Mouse (Mus musculus): ENCODE results near the gene Rasa1. TPM values are rescaled to one million over a fixed set of nuclear protein-coding genes. Genes with fewer than 3 reads are reported as not detected.

Rasa1 gene
- polyA plus RNA-seq, 1 experiment from 2014 or later, result 12.8 TPM

GRCm38 (mm10) chr13:85218656-85219055 lies 70.3 kb downstream of the Rasa1 start:
- Histone ChIP-seq H3K4me3 (ENCODE audit: low read depth, low read length) (no peak overlapping the region), H3K4me2 (ENCODE audit: low read depth, low read length) (no peak overlapping the region), H3K9ac (replicated peaks) (no peak overlapping the region), H3K27ac (ENCODE audit: low read depth) (no peak overlapping the region), H3K4me1 (ENCODE audit: insufficient read depth) (no peaks in the 10 kb centered on the region), H3K9me3 (ENCODE audit: low read length) (no peaks in the 10 kb centered on the region), H3K36me3 (replicated peaks; ENCODE audit: insufficient read depth, low read length) (peaks cover 24% of the 10 kb centered on the region), H3K27me3 (ENCODE audit: insufficient read depth, low read length) (no peaks in the 10 kb centered on the region)
- TF ChIP-seq CTCF (IDR thresholded peaks at IDR 0.05; ENCODE audit: low read depth) (no peak), EP300 (IDR thresholded peaks at IDR 0.05; ENCODE audit: low read depth) (no peak)
- WGBS (ENCODE audit: insufficient replicate concordance), result 68% methylated on average over 4 of the region's 4 CpGs
- DNase-seq (no peak), ATAC-seq (no peak)

DNA sequence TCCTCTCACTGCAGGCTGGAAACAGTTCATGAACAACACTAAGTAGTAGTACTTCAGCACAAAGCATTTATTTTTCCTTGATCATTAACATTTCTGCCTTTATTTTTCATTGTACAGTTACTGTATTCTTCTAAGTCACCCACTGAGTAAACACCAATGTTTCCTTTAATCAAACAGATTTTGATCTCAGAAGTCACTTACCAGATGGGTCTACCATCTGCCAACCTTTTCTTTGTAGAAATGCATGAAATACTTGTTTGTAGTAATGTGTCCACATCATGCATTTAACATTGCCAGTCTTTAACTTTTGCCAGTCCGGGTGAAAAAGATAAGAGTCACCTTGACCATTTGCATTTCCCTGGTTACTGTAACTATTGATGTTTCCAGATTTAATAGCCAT lies 78.6 kb downstream of the Rasa1 start:
- Histone ChIP-seq H3K27me3 (ENCODE audit: insufficient read depth, low read length) (no peaks in the 10 kb centered on the region), H3K4me2 (ENCODE audit: low read depth, low read length) (no peak overlapping the region), H3K27ac (ENCODE audit: low read depth) (no peak overlapping the region), H3K4me1 (ENCODE audit: insufficient read depth) (no peaks in the 10 kb centered on the region), H3K4me3 (ENCODE audit: low read depth, low read length) (no peak overlapping the region), H3K9ac (replicated peaks) (no peak overlapping the region), H3K36me3 (replicated peaks; ENCODE audit: insufficient read depth, low read length) (peaks cover 18% of the 10 kb centered on the region), H3K9me3 (ENCODE audit: low read length) (no peaks in the 10 kb centered on the region)
- DNase-seq (no peak), ATAC-seq (no peak)
- TF ChIP-seq EP300 (IDR thresholded peaks at IDR 0.05; ENCODE audit: low read depth) (no peak), CTCF (IDR thresholded peaks at IDR 0.05; ENCODE audit: low read depth) (no peak)
- 58% methylated on average over 1 of the region's 1 CpGs for WGBS (ENCODE audit: insufficient replicate concordance)

GRCm38 (mm10) chr13:85208656-85209055 lies 80.3 kb downstream of the Rasa1 start:
- no peaks in the 10 kb centered on the region for H3K27me3 ChIP-seq (ENCODE audit: insufficient read depth, low read length)
- no peak for DNase-seq
- H3K4me1 ChIP-seq (ENCODE audit: insufficient read depth), result no peaks in the 10 kb centered on the region
- TF ChIP-seq EP300 (IDR thresholded peaks at IDR 0.05; ENCODE audit: low read depth), result no peak
- TF ChIP-seq CTCF (IDR thresholded peaks at IDR 0.05; ENCODE audit: low read depth), result no peak
- H3K36me3 ChIP-seq (replicated peaks; ENCODE audit: insufficient read depth, low read length), result peaks cover 21% of the 10 kb centered on the region
- no peak for ATAC-seq
- 87% methylated on average over 6 of the region's 6 CpGs for WGBS (ENCODE audit: insufficient replicate concordance)
- H3K9ac ChIP-seq (replicated peaks), result no peak overlapping the region
- H3K27ac ChIP-seq (ENCODE audit: low read depth), result no peak overlapping the region
- H3K4me2 ChIP-seq (ENCODE audit: low read depth, low read length), result no peak overlapping the region
- no peaks in the 10 kb centered on the region for H3K9me3 ChIP-seq (ENCODE audit: low read length)
- H3K4me3 ChIP-seq (ENCODE audit: low read depth, low read length), result no peak overlapping the region

DNA sequence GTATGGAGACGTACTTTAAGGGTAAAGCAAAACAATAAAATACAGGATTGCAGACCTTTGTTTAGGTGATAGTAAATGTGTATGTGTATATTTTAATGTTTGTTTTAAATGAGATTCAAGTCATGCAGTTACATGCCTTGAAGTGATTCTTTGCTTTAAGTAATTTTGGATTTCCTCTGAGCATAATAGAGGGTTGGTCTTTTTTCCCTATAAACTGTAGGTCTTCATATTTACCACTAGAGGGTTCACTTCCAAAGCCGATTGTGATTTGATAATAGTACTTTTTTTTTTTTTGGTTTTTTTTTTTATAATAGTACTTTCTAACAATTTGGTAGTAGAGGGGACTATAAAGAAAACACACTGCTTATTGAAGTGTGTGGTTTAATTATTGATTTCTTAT lies 81.4 kb downstream of the Rasa1 start:
- Histone ChIP-seq H3K27me3 (ENCODE audit: insufficient read depth, low read length) (no peaks in the 10 kb centered on the region), H3K9me3 (ENCODE audit: low read length) (no peaks in the 10 kb centered on the region), H3K4me1 (ENCODE audit: insufficient read depth) (no peaks in the 10 kb centered on the region), H3K4me2 (ENCODE audit: low read depth, low read length) (no peak overlapping the region), H3K36me3 (replicated peaks; ENCODE audit: insufficient read depth, low read length) (peaks cover 25% of the 10 kb centered on the region), H3K9ac (replicated peaks) (no peak overlapping the region), H3K4me3 (ENCODE audit: low read depth, low read length) (no peak overlapping the region), H3K27ac (ENCODE audit: low read depth) (no peak overlapping the region)
- ATAC-seq, result no peak
- DNase-seq, result no peak
- WGBS (ENCODE audit: insufficient replicate concordance), result 60% methylated on average over 2 of the region's 2 CpGs
- TF ChIP-seq CTCF (IDR thresholded peaks at IDR 0.05; ENCODE audit: low read depth) (peak; percentile 42), EP300 (IDR thresholded peaks at IDR 0.05; ENCODE audit: low read depth) (no peak)

DNA sequence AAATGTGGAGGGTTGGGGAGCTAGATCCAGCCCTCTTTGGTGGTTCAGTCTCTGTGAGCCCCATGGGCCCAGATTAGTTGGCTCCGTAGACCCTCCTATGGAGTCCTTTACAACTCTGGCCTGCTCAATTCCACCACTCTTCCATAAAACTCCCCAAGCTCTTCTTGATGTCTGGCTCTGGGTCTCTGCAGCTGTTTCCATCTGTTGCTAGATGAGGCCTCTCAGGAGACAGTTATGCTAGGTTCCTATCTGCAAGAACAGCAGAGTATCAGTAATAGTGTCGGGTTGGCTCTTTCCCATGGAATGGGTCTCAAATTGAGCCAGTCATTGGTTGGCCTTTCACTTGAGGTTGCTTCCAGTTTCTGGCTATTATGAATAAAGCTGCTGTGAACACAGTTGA lies 97.7 kb downstream of the Rasa1 start:
- 84% methylated on average over 2 of the region's 2 CpGs for WGBS (ENCODE audit: insufficient replicate concordance)

GRCm38 (mm10) chr13:85189644-85190121 lies 99.2 kb downstream of the Rasa1 start:
- TF ChIP-seq CTCF (IDR thresholded peaks at IDR 0.05; ENCODE audit: low read depth) (no peak), EP300 (IDR thresholded peaks at IDR 0.05; ENCODE audit: low read depth) (no peak)
- Histone ChIP-seq H3K4me2 (ENCODE audit: low read depth, low read length) (peak overlapping the region; percentile 97), H3K36me3 (replicated peaks; ENCODE audit: insufficient read depth, low read length) (peaks cover 6% of the 10 kb centered on the region; the same call in 1 of the 2 replicates), H3K9ac (replicated peaks) (peak overlapping the region; percentile 89), H3K27ac (ENCODE audit: low read depth) (peak overlapping the region; percentile 76), H3K27me3 (ENCODE audit: insufficient read depth, low read length) (no peaks in the 10 kb centered on the region), H3K4me1 (ENCODE audit: insufficient read depth) (no peaks in the 10 kb centered on the region), H3K9me3 (ENCODE audit: low read length) (no peaks in the 10 kb centered on the region), H3K4me3 (ENCODE audit: low read depth, low read length) (peak overlapping the region; percentile 92)
- WGBS (ENCODE audit: insufficient replicate concordance), result under 1% methylated on average over 17 of the region's 17 CpGs
- ATAC-seq, result peak; percentile 77
- DNase-seq, result peak; percentile 63

More for the DNA sequence above, 97.7 kb downstream of the Rasa1 start:
- TF ChIP-seq CTCF (IDR thresholded peaks at IDR 0.05; ENCODE audit: low read depth) (no peak), EP300 (IDR thresholded peaks at IDR 0.05; ENCODE audit: low read depth) (no peak)
- no peaks in the 10 kb centered on the region for H3K4me1 ChIP-seq (ENCODE audit: insufficient read depth)
- DNase-seq, result no peak
- H3K27me3 ChIP-seq (ENCODE audit: insufficient read depth, low read length), result no peaks in the 10 kb centered on the region
- no peak for ATAC-seq
- no peak overlapping the region for H3K9ac ChIP-seq (replicated peaks)
- no peaks in the 10 kb centered on the region for H3K9me3 ChIP-seq (ENCODE audit: low read length)
- H3K27ac ChIP-seq (ENCODE audit: low read depth), result no peak overlapping the region
- peaks cover 6% of the 10 kb centered on the region; the same call in 1 of the 2 replicates for H3K36me3 ChIP-seq (replicated peaks; ENCODE audit: insufficient read depth, low read length)
- H3K4me2 ChIP-seq (ENCODE audit: low read depth, low read length), result no peak overlapping the region
- H3K4me3 ChIP-seq (ENCODE audit: low read depth, low read length), result no peak overlapping the region

Data from liver, postnatal 0 days (tissue).